Mouse (Mus musculus) right cerebral cortex, adult 2 months (tissue): ENCODE measurements around the gene Gm20388.
A peak's percentile ranks its signal among the peaks of the same experiment; 100 is the strongest.
"Not testable (repeated sequence)": the region's sequence is repeated elsewhere in the genome, so short reads cannot be mapped to it uniquely, and the experiment has no call there.

ENCODE experiments used
- DNase-seq, 2 experiments: peaks; one replicate each; pipeline ENCODE4 v3.0.0; 2021 to 2022; ENCODE audit warnings: low spot score in 2 of 2

Gm20388 gene

DNA sequence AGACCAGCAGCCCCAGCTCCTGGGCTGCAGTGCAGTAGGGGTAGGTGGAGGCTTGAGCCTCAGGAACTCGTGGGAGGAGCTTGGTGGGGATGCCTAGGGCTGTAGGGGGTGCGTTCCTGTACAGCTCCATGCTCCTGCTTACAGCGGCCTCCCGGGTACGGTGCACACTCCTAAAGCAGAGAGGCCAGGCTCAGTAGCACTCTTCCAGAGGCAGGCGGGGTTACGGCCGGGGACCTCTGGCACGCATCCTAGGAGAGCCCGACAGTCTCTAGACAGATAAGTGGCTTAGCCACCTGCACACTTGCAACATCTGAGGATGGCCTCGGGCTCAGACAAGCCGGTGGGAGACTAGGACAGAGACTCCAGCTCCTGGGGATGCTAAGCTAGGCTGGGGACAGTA is 3334.9 kb downstream of the Gm20388 start:
- no peak for DNase-seq

DNA sequence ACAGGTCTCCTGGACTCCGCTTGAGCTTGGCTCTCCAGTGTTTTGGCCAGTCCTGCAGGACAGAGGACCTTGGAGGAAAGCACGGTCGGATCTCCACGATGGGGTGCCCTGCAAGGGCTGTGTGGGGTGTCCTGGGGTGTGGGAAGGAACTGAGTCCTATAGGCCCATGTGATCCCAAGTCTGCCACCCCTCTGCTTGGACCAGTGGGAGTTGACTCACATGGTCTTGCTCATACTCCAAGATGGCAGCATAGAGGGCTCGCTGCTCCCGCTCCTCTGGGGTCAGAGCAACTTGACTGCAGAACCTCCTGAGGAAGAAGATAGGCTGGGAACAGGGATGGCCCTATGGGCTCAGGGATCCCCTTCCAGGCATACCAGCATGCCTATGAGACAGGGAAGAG is 3337.1 kb downstream of the Gm20388 start:
- no peak for DNase-seq

GRCm38 (mm10) chr8:123248596-123248995 is 3338.0 kb downstream of the Gm20388 start:
- DNase-seq: no peak

GRCm38 (mm10) chr8:123250940-123251339 is 3340.3 kb downstream of the Gm20388 start:
- DNase-seq: no peak

DNA sequence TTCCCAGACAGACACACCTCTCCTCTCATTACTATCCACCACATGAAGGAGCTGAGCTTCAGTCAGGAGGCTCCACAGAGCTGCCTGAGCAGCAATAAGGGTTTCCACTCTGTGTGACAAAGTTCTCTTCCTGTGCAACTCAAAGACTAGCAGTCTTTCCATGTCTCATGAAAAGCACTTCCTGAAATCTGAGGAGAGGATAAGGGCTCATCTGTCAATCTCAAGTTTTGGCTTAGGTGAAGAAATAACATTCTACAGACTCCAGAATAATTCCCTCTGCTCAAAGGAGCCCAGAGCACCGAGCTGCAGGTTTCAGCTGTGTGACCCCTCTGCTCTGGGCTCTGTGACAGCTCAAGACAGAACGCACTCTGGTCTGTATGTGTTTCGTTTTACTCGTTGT is 3342.3 kb downstream of the Gm20388 start:
- DNase-seq: no peak

DNA sequence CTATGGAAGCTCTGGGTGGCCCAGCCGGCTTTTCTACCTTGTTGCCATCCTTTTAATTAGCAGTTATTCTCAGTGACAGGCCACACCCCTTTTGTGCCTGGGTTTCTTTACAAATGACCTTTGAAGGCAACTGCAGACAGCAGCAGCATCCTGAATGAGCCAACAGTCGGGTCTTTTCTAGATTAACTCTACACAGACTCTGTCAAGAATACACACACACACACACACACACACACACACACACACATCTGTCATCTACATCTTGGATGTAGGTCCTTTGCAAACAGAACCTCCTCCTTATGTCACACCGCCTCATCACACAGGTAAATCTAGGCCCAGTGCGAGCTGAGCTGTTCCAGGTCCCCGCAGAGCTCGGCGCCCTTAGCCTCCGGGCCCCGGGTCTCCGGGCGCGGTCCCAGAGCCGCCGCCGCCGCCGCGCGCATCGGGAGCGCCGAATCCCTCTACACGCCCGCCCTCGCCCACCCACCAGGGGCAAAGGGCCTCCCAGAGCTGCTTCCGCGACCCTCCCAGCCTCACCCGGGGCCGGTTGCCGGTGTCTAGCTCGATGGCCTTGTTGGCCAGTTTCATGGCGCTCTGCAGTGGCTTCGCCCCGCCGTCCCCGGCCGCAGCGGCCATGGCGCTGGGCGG is 3342.9 kb downstream of the Gm20388 start:
- peak in 1 of 2 experiments; percentile 38 for DNase-seq

GRCm38 (mm10) chr8:123254099-123254885 is 3343.7 kb downstream of the Gm20388 start, which contains the start of the genes Zfp276 and Vps9d1:
Gene Zfp276, plus strand, starts transcription at chr8:123254195.
Gene Vps9d1, minus strand, starts transcription at chr8:123254348.
- peak; percentile 74 to 77 for DNase-seq

GRCm38 (mm10) chr8:123255170-123255569 is 3344.5 kb downstream of the Gm20388 start:
- DNase-seq: no peak

DNA sequence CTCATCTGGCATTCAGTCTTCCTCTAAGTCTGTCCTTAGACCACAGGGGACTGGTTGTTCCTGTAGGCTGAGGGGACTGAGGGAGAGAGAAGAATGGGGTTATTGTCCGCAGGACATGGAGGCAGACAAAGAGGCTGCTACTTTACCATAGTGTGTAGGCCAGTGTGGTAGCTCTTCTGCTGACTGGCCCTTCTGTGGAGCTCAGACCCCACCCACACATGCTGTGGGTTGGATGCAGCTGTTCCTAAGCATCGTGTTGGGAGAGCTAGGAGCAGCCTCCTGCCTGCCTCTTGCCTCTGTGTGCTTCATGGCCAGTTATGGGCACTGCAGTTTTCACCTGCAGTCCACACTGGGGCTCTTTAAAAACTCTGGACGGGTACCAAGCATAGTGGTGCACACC is 3346.5 kb downstream of the Gm20388 start:
- DNase-seq: peak; percentile 53 to 56

DNA sequence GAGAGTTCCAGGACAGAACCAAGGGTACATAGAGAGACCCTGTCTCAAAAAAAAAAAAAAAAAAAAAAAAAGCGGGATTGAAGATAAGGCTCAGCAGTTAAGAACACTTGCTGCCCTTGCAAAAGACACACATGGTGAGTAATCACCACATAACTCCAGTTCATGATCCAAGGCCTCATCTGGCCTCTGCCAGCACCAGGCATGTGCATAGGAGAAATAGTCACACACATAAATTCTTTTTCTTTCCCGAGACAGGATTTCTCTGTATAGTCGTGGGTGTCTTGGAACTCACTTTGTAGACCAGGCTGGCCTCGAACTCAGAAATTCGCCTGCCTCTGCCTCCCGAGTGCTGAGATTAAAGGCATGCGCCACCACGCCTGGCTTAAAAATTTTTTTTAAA is 3347.0 kb downstream of the Gm20388 start:
- DNase-seq: not testable (repeated sequence)

DNA sequence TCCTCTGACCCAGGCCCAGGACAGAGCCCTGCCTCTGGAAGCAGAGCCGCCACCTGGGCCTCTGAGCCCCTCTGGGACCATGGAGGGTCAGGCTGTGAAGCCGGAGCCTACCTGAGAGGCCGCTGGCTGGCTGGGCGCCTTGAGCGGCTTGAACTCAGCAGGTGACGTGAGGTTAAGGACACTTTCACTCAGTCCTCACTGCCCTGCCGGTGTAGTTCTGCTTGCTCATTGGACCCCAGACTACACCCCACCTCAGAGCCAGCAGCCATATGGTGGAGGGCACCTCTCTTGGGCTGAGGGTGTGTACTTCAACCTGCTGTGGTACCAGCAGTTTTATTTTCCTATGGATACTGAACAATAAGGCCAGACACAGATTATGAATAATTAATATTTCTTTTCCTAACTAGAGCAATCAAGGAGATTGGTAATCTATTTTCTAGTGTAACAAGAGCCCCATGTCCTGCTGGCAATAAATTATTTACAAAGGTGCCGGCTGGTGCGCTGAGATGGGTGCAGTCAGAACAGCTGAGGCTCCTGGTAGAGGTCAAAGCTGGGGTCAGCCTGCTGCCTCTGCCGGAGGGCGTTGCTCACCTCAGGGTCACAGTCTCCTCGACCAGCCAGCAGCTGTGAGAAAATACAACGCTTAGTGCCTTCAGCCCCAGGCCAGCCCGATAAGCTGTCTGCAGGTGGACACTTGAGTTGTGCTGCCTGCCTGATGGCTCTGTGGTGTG is 3357.4 kb downstream of the Gm20388 start:
- DNase-seq: no peak

DNA sequence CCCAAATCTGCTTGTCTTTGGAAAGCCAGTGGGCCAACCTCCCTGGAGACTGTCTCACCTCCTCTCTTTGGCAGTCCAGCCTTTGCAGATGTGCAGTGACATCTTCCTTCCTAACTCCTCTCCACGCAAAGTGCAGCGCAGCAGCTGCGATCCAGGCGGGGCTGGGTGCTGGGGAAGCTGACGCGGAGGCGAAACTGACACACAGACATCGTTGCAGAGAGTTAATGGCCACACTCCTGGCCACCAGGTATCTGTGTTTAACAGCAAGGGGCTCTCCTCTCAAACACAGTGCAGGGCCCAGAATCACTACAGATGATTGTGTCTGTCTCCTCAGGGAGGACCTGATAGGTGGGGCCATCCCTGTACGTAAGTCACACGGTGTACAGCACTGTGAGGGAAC is 3360.5 kb downstream of the Gm20388 start:
- no peak for DNase-seq

DNA sequence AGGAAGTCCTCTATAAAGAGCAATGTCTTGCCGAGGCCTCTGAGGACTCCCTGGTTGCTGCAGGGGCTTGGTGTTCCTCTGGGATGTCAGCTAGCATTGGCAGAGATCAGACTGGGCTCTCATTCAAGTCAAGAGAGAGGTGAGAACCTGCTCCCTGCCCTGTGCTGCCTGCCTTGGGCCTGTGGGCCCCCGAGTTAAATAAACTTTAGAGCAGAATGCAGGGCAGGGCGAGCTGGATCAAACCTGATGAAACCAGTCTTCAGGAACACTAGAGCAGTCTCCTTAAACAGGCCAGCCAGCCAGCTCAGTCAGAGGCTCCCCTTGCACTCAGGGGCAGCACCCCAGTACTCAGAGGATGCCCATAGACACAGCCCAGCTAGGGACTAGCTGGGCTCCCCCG is 3361.3 kb downstream of the Gm20388 start:
- DNase-seq: no peak

GRCm38 (mm10) chr8:123274447-123274846 is 3363.8 kb downstream of the Gm20388 start:
- no peak for DNase-seq

- no peak for DNase-seq
Measured at GRCm38 (mm10) chr8:123275096-123275495, 3364.5 kb downstream of the Gm20388 start.

DNA sequence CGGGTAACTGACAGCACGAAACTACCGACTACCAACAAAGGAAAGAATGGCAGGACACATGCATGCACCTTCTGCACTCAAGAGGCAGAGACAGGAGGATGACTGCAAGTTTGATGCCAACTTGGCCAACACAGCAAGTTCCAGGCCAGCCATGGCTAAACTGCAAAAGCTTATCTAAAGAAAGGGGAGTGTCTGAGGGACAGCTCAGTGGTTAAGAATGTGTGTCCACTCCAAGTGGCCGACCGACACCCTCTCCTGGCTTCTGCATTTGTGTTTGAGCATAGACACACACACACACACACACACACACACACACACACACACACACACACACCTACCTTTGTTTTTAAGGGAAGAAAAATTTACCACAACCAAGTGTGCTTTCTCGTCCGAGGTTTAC is 3367.8 kb downstream of the Gm20388 start:
- DNase-seq: no peak

DNA sequence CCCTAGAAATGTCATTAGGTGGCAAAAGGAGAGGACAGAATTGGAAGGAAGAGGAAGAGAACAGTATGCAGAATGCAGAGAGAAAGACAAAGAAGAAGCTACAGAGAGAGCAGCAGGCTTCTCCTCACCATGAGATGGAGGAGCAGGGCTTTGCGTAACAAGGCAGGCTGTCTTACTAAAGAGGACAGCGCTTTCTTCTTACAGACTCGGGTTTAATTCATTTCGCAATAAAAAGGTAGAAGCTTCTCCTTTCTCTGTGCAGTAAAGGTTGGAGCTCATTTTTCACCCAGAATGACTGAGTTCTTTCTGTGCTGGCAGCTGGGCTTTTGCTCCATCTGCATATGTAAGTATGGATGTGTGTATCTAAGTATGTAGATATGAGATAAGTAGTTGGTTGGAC is 3369.2 kb downstream of the Gm20388 start:
- DNase-seq: no peak

- no peak for DNase-seq
Measured at GRCm38 (mm10) chr8:123280302-123281094, 3369.9 kb downstream of the Gm20388 start.

DNA sequence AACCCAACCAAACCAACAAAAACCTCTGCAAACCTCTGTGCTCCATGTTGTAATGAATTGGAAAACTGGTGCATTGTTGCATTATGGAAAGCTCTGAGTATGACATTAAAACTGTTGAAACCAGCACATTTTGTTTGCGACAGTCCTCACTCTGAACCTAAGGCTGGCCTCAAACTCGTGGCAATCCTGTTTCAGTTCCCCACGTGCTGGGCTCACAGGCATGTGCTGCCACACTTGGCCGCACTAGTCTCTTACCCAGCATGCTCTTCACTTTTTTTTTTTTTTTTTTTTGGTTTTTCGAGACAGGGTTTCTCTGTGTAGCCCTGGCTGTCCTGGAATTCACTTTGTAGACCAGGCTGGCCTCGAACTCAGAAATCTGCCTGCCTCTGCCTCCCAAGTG is 3372.4 kb downstream of the Gm20388 start:
- not testable (repeated sequence) for DNase-seq

DNA sequence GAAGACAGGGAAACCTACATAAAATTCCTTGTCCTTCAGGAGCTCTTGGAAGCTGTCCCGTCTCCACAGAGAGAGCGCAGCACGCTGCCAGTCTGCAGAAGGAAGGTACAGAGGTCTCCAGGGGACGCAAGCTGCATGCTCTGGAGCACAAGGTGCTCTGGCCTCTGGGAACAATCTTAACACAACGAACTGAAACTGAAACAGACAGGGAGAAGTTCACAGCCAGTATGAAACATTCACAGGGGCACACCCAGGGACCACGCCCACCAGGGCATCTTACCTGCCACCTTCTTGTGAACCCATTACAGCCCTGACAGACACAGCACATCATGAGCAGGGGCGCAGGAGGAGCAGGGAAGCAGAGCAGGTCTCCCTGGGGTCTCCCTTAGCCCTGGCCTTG is 3373.3 kb downstream of the Gm20388 start:
- DNase-seq: no peak

DNA sequence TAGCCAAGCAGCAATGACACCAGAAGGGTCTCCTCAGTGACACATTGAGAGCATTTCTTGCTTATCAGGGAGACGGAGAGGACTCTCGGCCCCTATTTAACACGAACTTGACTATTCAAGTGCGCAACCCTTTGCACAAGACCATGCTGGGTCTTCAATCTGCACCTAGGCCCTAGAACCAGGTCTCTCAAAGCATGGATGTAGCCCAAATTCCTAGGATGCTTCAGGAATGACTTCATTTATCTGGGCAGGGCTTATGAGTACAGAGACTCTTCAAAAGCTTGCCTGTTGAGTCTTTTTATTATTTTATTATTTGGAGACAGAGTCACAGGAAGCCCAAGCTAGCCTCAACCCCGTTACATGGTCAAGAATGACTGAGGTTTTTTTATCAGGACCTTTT is 3373.9 kb downstream of the Gm20388 start:
- no peak for DNase-seq

DNA sequence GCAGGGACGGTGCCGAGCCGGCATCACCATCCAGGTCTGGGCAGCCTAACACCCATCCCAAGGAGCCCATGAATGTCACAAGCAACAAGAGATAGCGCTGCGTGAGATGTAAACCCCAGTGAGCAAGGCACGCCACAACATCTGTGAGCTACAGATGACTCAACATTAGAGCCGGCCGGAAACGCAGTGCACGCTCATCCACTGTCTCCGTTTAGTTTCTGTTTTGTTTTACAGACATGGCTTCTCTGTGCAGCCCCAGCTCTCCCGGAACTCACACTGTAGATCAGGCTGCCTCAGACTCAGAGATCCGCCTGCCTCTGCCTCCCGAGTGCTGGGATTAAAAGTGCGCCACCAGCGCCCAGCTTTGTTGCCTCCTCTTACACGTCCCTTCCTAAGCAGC is 3376.7 kb downstream of the Gm20388 start:
- DNase-seq: no peak
